Mouse (Mus musculus): ENCODE measurements around the gene Cmip. TPM values are rescaled to one million over a fixed set of nuclear protein-coding genes. Genes with fewer than 3 reads are reported as not detected.

The Cmip gene
- polyA plus RNA-seq, 1 experiment from 2014 or later = 21.6 TPM

GRCm38 (mm10) chr8:117318911-117319826 is 62.3 kb downstream of the Cmip start:
- Histone ChIP-seq H3K9ac (replicated peaks; ENCODE audit: low read depth, low read length) (no peak overlapping the region), H3K4me2 (replicated peaks; ENCODE audit: low read depth, low read length) (no peak overlapping the region), H3K9me3 (ENCODE audit: control insufficient read depth, low read depth, low read length) (no peaks in the 10 kb centered on the region), H3K27me3 (ENCODE audit: control insufficient read depth, insufficient read depth, low read length) (no peaks in the 10 kb centered on the region), H3K4me1 (ENCODE audit: control insufficient read depth, insufficient read depth, low read length) (peaks cover 14% of the 10 kb centered on the region), H3K4me3 (ENCODE audit: low read depth, low read length) (no peak overlapping the region), H3K27ac (ENCODE audit: low read length) (no peak overlapping the region), H3K36me3 (ENCODE audit: control insufficient read depth, insufficient read depth, low read length) (no peaks in the 10 kb centered on the region; the same call in 1 of the 2 replicates)
- no peak for ATAC-seq (ENCODE audit: insufficient number of reproducible peaks, insufficient read depth, low FRiP score, low read depth)
- 87% methylated on average over 26 of the region's 26 CpGs for WGBS

- Histone ChIP-seq H3K9me3 (ENCODE audit: control insufficient read depth, low read depth, low read length) (no peaks in the 10 kb centered on the region), H3K9ac (replicated peaks; ENCODE audit: low read depth, low read length) (no peak overlapping the region), H3K27ac (ENCODE audit: low read length) (no peak overlapping the region), H3K4me2 (replicated peaks; ENCODE audit: low read depth, low read length) (no peak overlapping the region), H3K36me3 (ENCODE audit: control insufficient read depth, insufficient read depth, low read length) (no peaks in the 10 kb centered on the region; the same call in 1 of the 2 replicates), H3K27me3 (ENCODE audit: control insufficient read depth, insufficient read depth, low read length) (no peaks in the 10 kb centered on the region), H3K4me3 (ENCODE audit: low read depth, low read length) (no peak overlapping the region), H3K4me1 (ENCODE audit: control insufficient read depth, insufficient read depth, low read length) (0 out of 2 replicates have a peak, but pooled peaks cover 3% of the 10 kb centered on the region)
- 91% methylated on average over 10 of the region's 10 CpGs for WGBS
- ATAC-seq (ENCODE audit: insufficient number of reproducible peaks, insufficient read depth, low FRiP score, low read depth) = no peak
Observed at GRCm38 (mm10) chr8:117320616-117321015, 63.8 kb downstream of the Cmip start.

GRCm38 (mm10) chr8:117321232-117321631 is 64.4 kb downstream of the Cmip start:
- no peak for ATAC-seq (ENCODE audit: insufficient number of reproducible peaks, insufficient read depth, low FRiP score, low read depth)
- 86% methylated on average over 15 of the region's 15 CpGs for WGBS
- no peak overlapping the region for H3K9ac ChIP-seq (replicated peaks; ENCODE audit: low read depth, low read length)

GRCm38 (mm10) chr8:117322021-117322420 is 65.2 kb downstream of the Cmip start:
- peak overlapping the region; percentile 28; the same call in 1 of the 2 replicates for H3K27ac ChIP-seq (ENCODE audit: low read length)
- H3K36me3 ChIP-seq (ENCODE audit: control insufficient read depth, insufficient read depth, low read length) = no peaks in the 10 kb centered on the region; the same call in 1 of the 2 replicates
- ATAC-seq (ENCODE audit: insufficient number of reproducible peaks, insufficient read depth, low FRiP score, low read depth) = no peak
- 0 out of 2 replicates have a peak, but pooled peaks cover 2% of the 10 kb centered on the region for H3K4me1 ChIP-seq (ENCODE audit: control insufficient read depth, insufficient read depth, low read length)
- no peak overlapping the region for H3K9ac ChIP-seq (replicated peaks; ENCODE audit: low read depth, low read length)
- WGBS = 62% methylated on average over 6 of the region's 6 CpGs
- no peak overlapping the region for H3K4me3 ChIP-seq (ENCODE audit: low read depth, low read length)
- no peaks in the 10 kb centered on the region for H3K27me3 ChIP-seq (ENCODE audit: control insufficient read depth, insufficient read depth, low read length)
- no peaks in the 10 kb centered on the region for H3K9me3 ChIP-seq (ENCODE audit: control insufficient read depth, low read depth, low read length)
- no peak overlapping the region for H3K4me2 ChIP-seq (replicated peaks; ENCODE audit: low read depth, low read length)

More at GRCm38 (mm10) chr8:117321232-117321631, 64.4 kb downstream of the Cmip start:
- Histone ChIP-seq H3K4me1 (ENCODE audit: control insufficient read depth, insufficient read depth, low read length) (0 out of 2 replicates have a peak, but pooled peaks cover 2% of the 10 kb centered on the region), H3K9me3 (ENCODE audit: control insufficient read depth, low read depth, low read length) (no peaks in the 10 kb centered on the region), H3K27me3 (ENCODE audit: control insufficient read depth, insufficient read depth, low read length) (no peaks in the 10 kb centered on the region), H3K4me2 (replicated peaks; ENCODE audit: low read depth, low read length) (no peak overlapping the region), H3K36me3 (ENCODE audit: control insufficient read depth, insufficient read depth, low read length) (no peaks in the 10 kb centered on the region; the same call in 1 of the 2 replicates), H3K4me3 (ENCODE audit: low read depth, low read length) (no peak overlapping the region), H3K27ac (ENCODE audit: low read length) (no peak overlapping the region)

- peak overlapping the region; percentile 28; the same call in 1 of the 2 replicates for H3K27ac ChIP-seq (ENCODE audit: low read length)
- ATAC-seq (ENCODE audit: insufficient number of reproducible peaks, insufficient read depth, low FRiP score, low read depth) = no peak; the same call in 1 of the 2 replicates
- H3K4me3 ChIP-seq (ENCODE audit: low read depth, low read length) = no peak overlapping the region
- peaks cover 8% of the 10 kb centered on the region; the same call in 1 of the 2 replicates for H3K4me1 ChIP-seq (ENCODE audit: control insufficient read depth, insufficient read depth, low read length)
- no peak overlapping the region for H3K4me2 ChIP-seq (replicated peaks; ENCODE audit: low read depth, low read length)
- no peak overlapping the region for H3K9ac ChIP-seq (replicated peaks; ENCODE audit: low read depth, low read length)
- no peaks in the 10 kb centered on the region for H3K27me3 ChIP-seq (ENCODE audit: control insufficient read depth, insufficient read depth, low read length)
- WGBS = 44% methylated on average over 8 of the region's 8 CpGs
- no peaks in the 10 kb centered on the region; the same call in 1 of the 2 replicates for H3K36me3 ChIP-seq (ENCODE audit: control insufficient read depth, insufficient read depth, low read length)
- H3K9me3 ChIP-seq (ENCODE audit: control insufficient read depth, low read depth, low read length) = no peaks in the 10 kb centered on the region
Observed at GRCm38 (mm10) chr8:117322715-117323310, 65.9 kb downstream of the Cmip start.

- Histone ChIP-seq H3K4me2 (replicated peaks; ENCODE audit: low read depth, low read length) (no peak overlapping the region), H3K4me3 (ENCODE audit: low read depth, low read length) (no peak overlapping the region), H3K27ac (ENCODE audit: low read length) (no peak overlapping the region), H3K36me3 (ENCODE audit: control insufficient read depth, insufficient read depth, low read length) (no peaks in the 10 kb centered on the region), H3K9ac (replicated peaks; ENCODE audit: low read depth, low read length) (no peak overlapping the region), H3K9me3 (ENCODE audit: control insufficient read depth, low read depth, low read length) (no peaks in the 10 kb centered on the region), H3K4me1 (ENCODE audit: control insufficient read depth, insufficient read depth, low read length) (peaks cover 21% of the 10 kb centered on the region; the same call in 1 of the 2 replicates), H3K27me3 (ENCODE audit: control insufficient read depth, insufficient read depth, low read length) (no peaks in the 10 kb centered on the region)
- no peak for ATAC-seq (ENCODE audit: insufficient number of reproducible peaks, insufficient read depth, low FRiP score, low read depth)
- WGBS = 94% methylated on average over 9 of the region's 9 CpGs
Observed at GRCm38 (mm10) chr8:117324821-117325220, 68.0 kb downstream of the Cmip start.

GRCm38 (mm10) chr8:117326735-117327134 is 69.9 kb downstream of the Cmip start:
- ATAC-seq (ENCODE audit: insufficient number of reproducible peaks, insufficient read depth, low FRiP score, low read depth) = no peak
- H3K27ac ChIP-seq (ENCODE audit: low read length) = no peak overlapping the region
- no peak overlapping the region for H3K9ac ChIP-seq (replicated peaks; ENCODE audit: low read depth, low read length)
- no peaks in the 10 kb centered on the region for H3K9me3 ChIP-seq (ENCODE audit: control insufficient read depth, low read depth, low read length)
- peaks cover 24% of the 10 kb centered on the region; the same call in 1 of the 2 replicates for H3K4me1 ChIP-seq (ENCODE audit: control insufficient read depth, insufficient read depth, low read length)
- H3K36me3 ChIP-seq (ENCODE audit: control insufficient read depth, insufficient read depth, low read length) = no peaks in the 10 kb centered on the region
- H3K4me3 ChIP-seq (ENCODE audit: low read depth, low read length) = no peak overlapping the region
- no peak overlapping the region for H3K4me2 ChIP-seq (replicated peaks; ENCODE audit: low read depth, low read length)
- WGBS = 87% methylated on average over 5 of the region's 5 CpGs
- H3K27me3 ChIP-seq (ENCODE audit: control insufficient read depth, insufficient read depth, low read length) = no peaks in the 10 kb centered on the region

- peak overlapping the region; percentile 76 for H3K27ac ChIP-seq (ENCODE audit: low read length)
- no peaks in the 10 kb centered on the region for H3K27me3 ChIP-seq (ENCODE audit: control insufficient read depth, insufficient read depth, low read length)
- H3K9ac ChIP-seq (replicated peaks; ENCODE audit: low read depth, low read length) = no peak overlapping the region
- no peak overlapping the region for H3K4me2 ChIP-seq (replicated peaks; ENCODE audit: low read depth, low read length)
- WGBS = 41% methylated on average over 7 of the region's 7 CpGs
- ATAC-seq (ENCODE audit: insufficient number of reproducible peaks, insufficient read depth, low FRiP score, low read depth) = peak; percentile 68
- H3K36me3 ChIP-seq (ENCODE audit: control insufficient read depth, insufficient read depth, low read length) = no peaks in the 10 kb centered on the region
- no peak overlapping the region for H3K4me3 ChIP-seq (ENCODE audit: low read depth, low read length)
- no peaks in the 10 kb centered on the region for H3K9me3 ChIP-seq (ENCODE audit: control insufficient read depth, low read depth, low read length)
- H3K4me1 ChIP-seq (ENCODE audit: control insufficient read depth, insufficient read depth, low read length) = peaks cover 28% of the 10 kb centered on the region; the same call in 1 of the 2 replicates
Observed at GRCm38 (mm10) chr8:117327385-117327837, 70.5 kb downstream of the Cmip start.

Data from stomach, embryonic 14.5 days (tissue).